Mouse (Mus musculus): ENCODE results near the gene Catsperd. TPM values are rescaled to one million over a fixed set of nuclear protein-coding genes. Genes with fewer than 3 reads are reported as not detected.

Catsperd gene
- total RNA-seq, 2 experiments from 2014 or later: 0.48 to 0.86 TPM

DNA sequence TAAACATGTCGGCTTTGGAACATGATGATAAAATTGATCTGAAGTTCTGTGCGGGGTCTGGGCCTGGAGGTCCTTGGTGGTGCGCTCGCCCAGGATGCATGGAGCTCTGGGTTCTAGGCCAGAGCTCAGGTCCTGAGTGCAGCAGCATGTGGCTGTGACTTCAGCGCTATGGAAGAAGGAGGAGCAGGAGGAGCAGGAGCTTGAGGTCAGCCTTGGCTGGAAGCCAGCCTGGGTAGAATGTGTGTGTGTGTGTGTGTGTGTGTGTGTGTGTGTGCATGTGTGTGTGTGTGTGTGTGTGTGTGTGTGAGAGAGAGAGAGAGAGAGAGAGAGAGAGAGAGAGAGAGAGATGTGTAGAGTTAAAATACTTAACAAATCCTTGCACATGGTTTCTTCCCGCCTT, 28.2 kb downstream of the Catsperd start:
- DNase-seq (ENCODE audit: low spot score in 2 of 2): no peak

- DNase-seq (ENCODE audit: low spot score in 2 of 2): no peak
These were observed 35.7 kb downstream of the Catsperd start for GRCm38 (mm10) chr17:56663659-56664058.

DNA sequence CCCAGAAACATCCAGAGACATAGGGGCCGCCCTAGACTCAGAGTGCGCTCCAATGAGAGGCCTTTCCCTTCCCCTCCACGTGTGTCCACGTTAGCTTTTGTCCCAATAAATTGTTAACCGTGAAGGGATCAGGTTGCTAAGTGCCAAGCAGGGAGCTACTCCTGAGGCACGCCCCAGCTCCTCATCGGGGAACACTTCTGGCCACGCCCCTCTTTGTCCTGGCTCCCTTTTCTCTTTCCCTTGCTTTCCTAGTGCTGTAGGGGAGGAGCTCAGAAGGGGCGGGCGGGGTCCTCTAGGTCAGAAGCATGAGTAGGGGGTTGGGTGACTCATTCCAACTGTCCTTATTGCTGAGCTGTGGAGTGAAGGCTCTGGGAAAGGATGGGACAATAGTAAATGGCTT, 36.4 kb downstream of the Catsperd start:
- no peak for DNase-seq (ENCODE audit: low spot score in 2 of 2)

- DNase-seq (ENCODE audit: low spot score in 2 of 2): no peak
These were observed 38.4 kb downstream of the Catsperd start for GRCm38 (mm10) chr17:56666384-56666783.

DNA sequence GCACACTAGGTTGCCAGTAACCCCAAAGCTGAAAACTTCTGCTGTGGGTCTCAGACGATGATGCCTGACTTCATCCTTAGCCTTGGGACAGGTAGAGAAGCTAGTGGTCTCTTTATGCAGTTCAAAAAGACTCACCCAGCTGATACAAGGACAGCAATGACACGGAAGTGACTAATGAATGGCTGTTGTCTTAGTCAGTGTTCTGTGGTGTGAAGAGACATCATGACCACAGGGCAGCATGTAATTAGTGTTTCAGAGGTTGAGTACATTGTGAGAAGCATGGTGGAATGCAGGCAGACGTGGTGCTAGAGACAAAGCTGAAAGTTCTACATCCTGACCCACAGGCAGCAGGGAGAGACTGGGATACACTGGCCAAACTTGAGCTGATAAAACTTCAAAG, 39.6 kb downstream of the Catsperd start:
- DNase-seq (ENCODE audit: low spot score in 2 of 2): no peak

DNA sequence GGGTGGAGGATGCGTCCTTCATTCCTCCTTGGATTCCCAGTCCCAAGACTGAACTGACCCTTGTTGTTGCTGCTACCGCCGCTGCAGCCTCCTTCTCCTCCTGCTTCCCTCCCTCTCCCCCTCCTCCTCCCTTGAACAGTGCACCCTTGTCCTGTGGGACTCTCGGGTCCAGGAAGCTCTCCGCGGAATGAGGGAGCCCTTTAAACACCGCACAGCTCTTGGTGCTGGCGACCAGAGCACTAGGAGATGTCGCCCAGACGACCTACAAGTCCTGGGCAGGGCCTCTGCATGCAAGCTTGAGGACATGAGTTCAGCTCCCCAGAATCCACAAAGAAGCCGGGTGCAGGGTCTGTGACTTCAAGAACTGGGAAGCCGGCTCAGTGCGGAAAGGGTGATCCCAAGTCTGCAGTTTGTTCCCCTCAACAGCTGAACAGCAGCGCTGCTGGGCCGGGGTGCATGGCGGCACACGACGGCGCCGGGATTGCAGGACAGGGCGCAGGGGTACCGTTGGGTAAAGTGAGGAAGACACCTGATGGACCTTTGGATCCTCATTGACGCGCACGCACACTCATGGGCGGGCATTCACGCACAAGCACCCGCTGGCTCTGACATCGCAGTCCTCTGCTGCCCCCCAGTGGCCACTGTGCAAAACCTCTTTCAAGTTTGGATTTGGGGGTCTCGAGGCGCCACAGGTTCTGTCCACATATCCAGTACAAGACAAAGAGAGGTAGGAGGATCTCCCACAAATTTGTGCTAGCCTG, 40.6 kb downstream of the Catsperd start:
- peak; percentile 84 to 90 for DNase-seq (ENCODE audit: low spot score in 2 of 2)

GRCm38 (mm10) chr17:56669766-56670165, 41.8 kb downstream of the Catsperd start:
- no peak for DNase-seq (ENCODE audit: low spot score in 2 of 2)

GRCm38 (mm10) chr17:56672941-56673646, 45.2 kb downstream of the Catsperd start, which contains the start of gene Ranbp3:
Gene Ranbp3 (plus strand): TSS chr17:56673294.
- DNase-seq (ENCODE audit: low spot score in 2 of 2): peak; percentile 99

DNA sequence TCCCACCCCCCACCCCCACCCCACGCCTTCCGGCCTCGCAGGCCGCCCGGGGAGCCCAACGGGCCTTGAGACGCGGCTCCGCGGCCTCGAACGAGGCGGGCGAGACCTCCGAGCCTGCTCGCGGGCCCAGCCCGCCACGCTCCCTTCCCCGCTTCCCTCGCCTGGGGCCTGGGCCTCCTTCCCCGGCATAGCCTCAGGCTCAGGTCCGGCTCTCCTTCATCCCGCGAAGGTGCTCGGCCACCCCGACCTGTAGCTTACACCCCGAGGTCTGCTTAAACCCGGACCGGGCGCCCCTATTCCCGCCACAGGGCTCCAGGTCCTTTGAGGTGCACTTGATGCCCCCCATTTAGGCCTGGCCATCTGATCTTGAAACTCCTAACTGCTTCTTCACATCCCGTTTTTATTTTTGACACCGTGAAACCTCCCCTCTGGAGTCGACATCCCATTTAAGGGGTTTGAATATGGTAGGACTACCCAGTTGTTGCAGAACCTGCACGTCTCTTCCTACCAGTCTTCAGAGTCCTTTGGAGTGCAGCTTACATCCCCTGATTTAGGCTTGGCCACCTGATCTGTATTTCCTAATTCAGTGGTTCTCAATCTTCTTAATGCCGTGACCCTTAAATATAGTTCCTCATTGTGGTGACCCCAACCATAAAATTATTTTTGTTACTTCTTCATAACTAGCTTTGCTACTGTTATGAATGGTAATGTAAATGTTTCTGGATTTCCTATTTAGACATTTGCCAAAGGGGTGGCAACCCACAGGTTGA, 45.9 kb downstream of the Catsperd start:
- peak in 1 of 2 experiments; percentile 38 for DNase-seq (ENCODE audit: low spot score in 2 of 2)

DNA sequence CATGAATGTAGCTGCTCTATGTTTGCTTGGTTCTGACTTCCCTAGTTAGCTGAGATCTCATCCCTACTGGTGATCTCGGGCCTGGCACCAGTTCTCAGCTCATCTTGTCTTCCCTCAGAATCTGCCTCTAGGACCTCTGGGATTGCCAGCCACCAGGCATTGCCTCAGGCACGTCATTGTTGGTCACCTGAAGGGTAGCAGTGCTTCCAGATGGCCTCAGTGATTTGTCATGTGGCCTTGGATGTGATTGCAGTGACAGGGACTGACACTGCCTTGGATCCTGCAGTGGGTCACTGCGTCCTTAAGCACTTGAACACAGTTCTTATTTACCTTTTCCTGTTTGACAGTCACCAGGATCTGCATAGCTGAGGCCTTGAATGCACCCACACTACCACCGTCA, 53.8 kb downstream of the Catsperd start:
- DNase-seq (ENCODE audit: low spot score in 2 of 2): no peak

DNA sequence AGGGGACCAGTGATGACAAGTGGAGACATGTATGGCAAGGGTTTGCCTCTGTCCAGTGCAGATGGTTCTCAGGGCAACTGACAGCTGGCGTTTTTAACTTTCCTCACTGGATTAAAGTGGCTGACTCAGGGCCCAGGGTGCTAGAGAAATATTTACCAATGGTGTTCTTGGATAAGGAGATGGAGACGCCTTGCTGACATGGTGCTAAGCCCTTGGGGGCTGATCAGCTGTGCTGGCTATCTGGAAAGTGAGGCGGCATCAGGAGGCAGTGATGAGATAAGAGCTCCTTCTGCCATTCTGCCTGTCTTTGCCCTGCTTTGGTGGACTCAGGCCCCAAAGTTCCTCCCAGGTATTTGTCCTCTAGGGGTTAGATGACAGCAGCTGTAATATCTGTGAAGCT, 54.9 kb downstream of the Catsperd start:
- no peak for DNase-seq (ENCODE audit: low spot score in 2 of 2)

DNA sequence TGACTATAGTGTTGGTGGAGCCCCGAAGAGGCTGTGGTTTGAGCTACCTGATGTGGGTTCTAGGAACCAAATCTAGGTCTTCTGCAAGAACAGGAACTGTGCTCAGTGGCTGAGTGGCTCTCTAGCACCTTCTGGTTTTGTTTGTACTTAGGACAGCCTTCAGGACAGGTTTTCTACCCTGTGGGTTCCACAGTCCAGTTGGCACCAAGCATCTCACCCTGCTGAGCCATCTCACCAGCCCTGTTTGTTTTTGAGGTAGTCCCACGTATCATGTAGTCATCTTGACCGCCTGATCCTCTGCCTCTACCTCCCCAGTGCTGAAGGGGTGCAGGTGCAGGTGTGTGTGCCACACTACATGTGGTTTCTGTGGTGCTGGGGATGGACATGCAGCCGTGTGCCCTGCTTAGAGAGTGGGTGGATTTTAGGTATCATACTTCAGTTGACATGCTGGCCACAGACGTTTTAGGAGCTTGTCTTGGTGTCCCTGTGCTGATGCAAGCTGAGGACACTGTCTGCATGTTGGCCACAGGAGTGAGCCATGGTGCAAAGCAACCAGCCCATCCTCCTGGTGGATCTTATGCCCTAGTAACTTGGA, 55.7 kb downstream of the Catsperd start:
- DNase-seq (ENCODE audit: low spot score in 2 of 2): no peak

- no peak for DNase-seq (ENCODE audit: low spot score in 2 of 2)
These were observed 56.7 kb downstream of the Catsperd start for GRCm38 (mm10) chr17:56684649-56685048.

GRCm38 (mm10) chr17:56686801-56687200, 58.9 kb downstream of the Catsperd start:
- DNase-seq (ENCODE audit: low spot score in 2 of 2): no peak

GRCm38 (mm10) chr17:56688045-56688444, 60.1 kb downstream of the Catsperd start:
- no peak for DNase-seq (ENCODE audit: low spot score in 2 of 2)

DNA sequence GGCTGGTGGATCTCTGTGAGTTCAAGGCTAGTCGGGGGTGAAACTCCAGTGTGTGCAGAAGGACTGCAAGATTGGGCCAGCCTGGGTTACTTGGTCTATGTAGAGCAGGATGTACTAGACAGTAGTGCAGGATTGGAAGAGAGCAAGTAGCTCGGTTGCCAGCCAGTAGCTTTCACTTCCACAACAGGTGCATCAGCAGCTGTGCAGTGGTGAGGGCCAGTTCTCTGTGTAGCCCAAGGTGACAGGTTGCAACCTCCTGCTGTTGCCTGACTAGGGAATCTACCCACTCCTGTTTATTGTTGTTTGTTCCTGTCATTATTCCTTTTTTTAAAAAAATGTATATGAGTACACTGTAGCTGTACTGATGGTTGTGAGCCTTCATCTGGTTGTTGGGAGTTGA, 60.7 kb downstream of the Catsperd start:
- no peak for DNase-seq (ENCODE audit: low spot score in 2 of 2)

DNA sequence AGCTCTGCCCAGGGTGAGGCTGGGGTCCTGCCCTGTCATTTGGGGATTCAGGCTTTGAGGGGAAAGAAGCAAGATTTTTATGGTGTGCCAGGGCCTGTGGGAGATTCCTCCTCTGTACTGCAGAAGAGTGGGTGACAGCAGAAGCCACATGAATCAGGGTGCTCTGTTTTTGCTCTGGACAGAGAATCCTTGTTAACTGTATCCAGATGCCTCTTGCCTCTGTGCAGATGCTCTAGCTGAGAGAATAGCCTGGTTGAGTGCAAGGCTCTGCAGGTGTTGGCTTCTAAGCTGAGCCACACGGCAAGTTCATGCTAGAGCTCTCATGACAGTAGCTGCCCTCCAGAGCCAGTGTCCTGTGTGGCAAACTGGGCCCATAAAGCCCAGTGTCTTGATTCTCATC, 65.5 kb downstream of the Catsperd start:
- no peak for DNase-seq (ENCODE audit: low spot score in 2 of 2)

DNA sequence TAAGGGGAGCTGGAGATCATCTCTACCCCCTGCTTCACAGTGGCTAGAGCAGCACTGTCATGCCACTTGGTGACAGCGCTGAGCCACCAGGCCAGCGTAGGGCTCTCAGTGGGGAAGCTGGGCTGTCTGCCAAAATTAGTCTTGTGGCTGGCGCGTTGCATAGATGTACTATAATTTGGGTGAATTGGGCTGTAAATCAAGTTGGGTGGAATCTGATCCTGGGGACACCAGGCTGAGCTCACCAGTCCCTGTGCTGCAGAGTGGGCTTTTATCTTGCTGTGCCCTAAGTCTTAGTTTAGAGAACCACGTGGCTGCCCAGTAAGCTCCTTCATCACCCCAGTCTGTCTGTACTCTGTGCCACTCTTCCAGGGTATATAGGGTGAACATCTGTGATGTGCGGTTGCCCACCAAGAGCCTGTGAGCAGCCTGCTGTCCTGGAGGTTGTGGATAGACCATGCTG, 65.9 kb downstream of the Catsperd start:
- DNase-seq (ENCODE audit: low spot score in 2 of 2): peak; percentile 50 to 72

- DNase-seq (ENCODE audit: low spot score in 2 of 2): no peak
These were observed 72.5 kb downstream of the Catsperd start for GRCm38 (mm10) chr17:56700451-56700850.

DNA sequence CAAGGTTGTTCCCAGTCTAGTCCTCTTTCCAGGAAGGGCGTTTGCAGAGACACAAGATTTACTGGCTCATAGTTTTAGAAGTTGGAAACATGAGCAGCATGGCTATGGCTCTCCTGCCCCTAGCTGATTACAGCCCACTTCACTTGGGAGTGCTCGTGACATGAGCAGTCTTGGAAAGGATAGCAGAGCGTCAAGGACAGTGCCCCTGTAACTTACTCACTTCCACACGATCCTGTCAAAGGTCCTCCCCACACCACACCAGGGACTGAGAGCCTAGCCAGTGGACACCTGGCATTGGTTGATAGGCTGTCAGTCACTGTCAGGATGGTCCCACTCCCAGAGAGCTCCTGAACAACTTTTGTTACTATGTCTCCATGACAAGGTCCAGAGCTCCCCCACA, 75.1 kb downstream of the Catsperd start:
- no peak for DNase-seq (ENCODE audit: low spot score in 2 of 2)

- no peak for DNase-seq (ENCODE audit: low spot score in 2 of 2)
These were observed 78.6 kb downstream of the Catsperd start for GRCm38 (mm10) chr17:56706515-56706914.
